Mouse (Mus musculus) c-Kit-positive CD71-positive TER-119-negative erythroid progenitor cells, embryonic 14.5 days (primary cell): ENCODE measurements around the gene Snx12.

Source experiments
- DNase-seq: peaks from one replicate; pipeline ENCODE4 v3.0.0-alpha.2; 2013; ENCODE audit warnings: low read depth

Snx12 gene

GRCm38 (mm10) chrX:101221834-101222795 is at the start of gene Snx12:
TSS of gene Snx12 (minus strand) at chrX:101222563.
- peak; percentile 70 for DNase-seq

- no peak for DNase-seq
Measured at GRCm38 (mm10) chrX:101268755-101269124, 46.4 kb upstream of the Snx12 start, which contains the start of gene Gm20489. TSS of gene Gm20489 (minus strand) at chrX:101269023.

- DNase-seq, result no peak
Measured at GRCm38 (mm10) chrX:101268025-101268754, 45.8 kb upstream of the Snx12 start, which contains the start of gene Il2rg. TSS of gene Il2rg (minus strand) at chrX:101268255.

GRCm38 (mm10) chrX:101266631-101267030 is 44.3 kb upstream of the Snx12 start:
- DNase-seq, result no peak

- no peak for DNase-seq
Measured at GRCm38 (mm10) chrX:101263892-101264291, 41.5 kb upstream of the Snx12 start, which contains the start of gene Gm614. TSS of gene Gm614 (minus strand) at chrX:101263992.

GRCm38 (mm10) chrX:101260441-101261325 is 38.3 kb upstream of the Snx12 start:
- DNase-seq, result no peak

GRCm38 (mm10) chrX:101256603-101257002 is 34.2 kb upstream of the Snx12 start:
- no peak for DNase-seq

- no peak for DNase-seq
Measured at GRCm38 (mm10) chrX:101254740-101255139, 32.4 kb upstream of the Snx12 start.

GRCm38 (mm10) chrX:101253952-101254729 is 31.8 kb upstream of the Snx12 start, which contains the start of gene Foxo4:
TSS of gene Foxo4 (plus strand) at chrX:101254528.
- DNase-seq, result peak; percentile 83

- DNase-seq, result no peak
Measured at GRCm38 (mm10) chrX:101245011-101245410, 22.6 kb upstream of the Snx12 start.

- no peak for DNase-seq
Measured at GRCm38 (mm10) chrX:101222796-101223162, 416 bp upstream of the Snx12 start.

- no peak for DNase-seq
Measured at GRCm38 (mm10) chrX:101189285-101189684, 33.1 kb downstream of the Snx12 start.

GRCm38 (mm10) chrX:101187647-101188046 is 34.7 kb downstream of the Snx12 start:
- no peak for DNase-seq

- DNase-seq, result no peak
Measured at GRCm38 (mm10) chrX:101173388-101173787, 49.0 kb downstream of the Snx12 start.

- DNase-seq, result no peak
Measured at GRCm38 (mm10) chrX:101168425-101168824, 53.9 kb downstream of the Snx12 start.

- no peak for DNase-seq
Measured at GRCm38 (mm10) chrX:101163739-101164138, 58.6 kb downstream of the Snx12 start.

- no peak for DNase-seq
Measured at GRCm38 (mm10) chrX:101163278-101163677, 59.1 kb downstream of the Snx12 start.

GRCm38 (mm10) chrX:101162532-101162931 is 59.8 kb downstream of the Snx12 start:
- DNase-seq, result no peak

GRCm38 (mm10) chrX:101157488-101157887 is 64.9 kb downstream of the Snx12 start:
- no peak for DNase-seq

- DNase-seq, result no peak
Measured at GRCm38 (mm10) chrX:101156369-101156768, 66.0 kb downstream of the Snx12 start.

- DNase-seq, result no peak
Measured at GRCm38 (mm10) chrX:101147506-101147905, 74.9 kb downstream of the Snx12 start.
